Mouse (Mus musculus): ENCODE results near the gene D130043K22Rik. TPM values are rescaled to one million over a fixed set of nuclear protein-coding genes. Genes with fewer than 3 reads are reported as not detected.

D130043K22Rik gene
- polyA plus RNA-seq, 1 experiment: 1.6 TPM

DNA sequence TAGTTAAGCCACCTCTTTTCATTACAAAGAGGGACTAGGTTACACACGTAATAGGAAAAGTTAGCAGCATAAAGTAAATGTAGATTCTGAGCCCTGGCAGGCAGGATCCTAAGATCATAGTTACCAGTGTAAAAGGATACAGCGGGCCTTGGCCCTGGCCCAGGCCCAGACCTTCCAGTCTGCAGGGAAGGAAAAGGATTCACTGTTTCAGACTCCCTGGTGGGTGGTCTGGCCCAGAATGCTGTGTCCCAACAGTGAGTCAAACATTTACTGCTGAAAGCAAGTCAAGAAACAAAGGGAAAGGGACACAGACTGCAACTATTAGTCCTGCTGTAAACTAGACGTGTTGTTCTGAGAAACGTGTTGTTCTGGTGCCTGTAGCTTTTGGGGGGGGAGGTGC, 100.6 kb downstream of the D130043K22Rik start:
- Histone ChIP-seq H3K27ac (ENCODE audit: insufficient read depth, low read depth, low read length) (no peak overlapping the region), H3K4me3 (ENCODE audit: low read depth, low read length) (no peak overlapping the region), H3K36me3 (ENCODE audit: control insufficient read depth, insufficient read depth, low read length) (no peaks in the 10 kb centered on the region), H3K4me1 (ENCODE audit: control insufficient read depth, insufficient read depth, insufficient read length, low read length) (no peaks in the 10 kb centered on the region), H3K27me3 (ENCODE audit: control insufficient read depth, insufficient read depth, low read length) (no peaks in the 10 kb centered on the region)
- WGBS: 64% methylated on average over 4 of the region's 4 CpGs
- no peak for TF ChIP-seq POLR2A (IDR thresholded peaks at IDR 0.05; ENCODE audit: low read depth, low read length)
- TF ChIP-seq CTCF (IDR thresholded peaks at IDR 0.05; ENCODE audit: extremely low read depth, insufficient read length, insufficient replicate concordance, low read depth, low read length): no peak

- Histone ChIP-seq H3K27ac (ENCODE audit: insufficient read depth, low read depth, low read length) (no peak overlapping the region), H3K36me3 (ENCODE audit: control insufficient read depth, insufficient read depth, low read length) (no peaks in the 10 kb centered on the region), H3K27me3 (ENCODE audit: control insufficient read depth, insufficient read depth, low read length) (no peaks in the 10 kb centered on the region), H3K4me3 (ENCODE audit: low read depth, low read length) (no peak overlapping the region), H3K4me1 (ENCODE audit: control insufficient read depth, insufficient read depth, insufficient read length, low read length) (no peaks in the 10 kb centered on the region)
- no peak for TF ChIP-seq POLR2A (IDR thresholded peaks at IDR 0.05; ENCODE audit: low read depth, low read length)
- no peak for TF ChIP-seq CTCF (IDR thresholded peaks at IDR 0.05; ENCODE audit: extremely low read depth, insufficient read length, insufficient replicate concordance, low read depth, low read length)
- 92% methylated on average over 5 of the region's 5 CpGs for WGBS
These were observed 102.2 kb downstream of the D130043K22Rik start for GRCm38 (mm10) chr13:24947158-24947557.

- TF ChIP-seq CTCF (IDR thresholded peaks at IDR 0.05; ENCODE audit: extremely low read depth, insufficient read length, insufficient replicate concordance, low read depth, low read length): no peak
- TF ChIP-seq POLR2A (IDR thresholded peaks at IDR 0.05; ENCODE audit: low read depth, low read length): no peak
- WGBS: 85% methylated on average over 6 of the region's 6 CpGs
- no peaks in the 10 kb centered on the region for H3K27me3 ChIP-seq (ENCODE audit: control insufficient read depth, insufficient read depth, low read length)
- no peaks in the 10 kb centered on the region for H3K4me1 ChIP-seq (ENCODE audit: control insufficient read depth, insufficient read depth, insufficient read length, low read length)
- no peaks in the 10 kb centered on the region for H3K36me3 ChIP-seq (ENCODE audit: control insufficient read depth, insufficient read depth, low read length)
- H3K27ac ChIP-seq (ENCODE audit: insufficient read depth, low read depth, low read length): no peak overlapping the region
- H3K4me3 ChIP-seq (ENCODE audit: low read depth, low read length): no peak overlapping the region
These were observed 103.9 kb downstream of the D130043K22Rik start for GRCm38 (mm10) chr13:24948870-24949269.

Other genes starting within 250 kb of the D130043K22Rik start
- not detected in 2 replicates for gene Armh2, start 103.9 kb upstream of the D130043K22Rik start, polyA plus RNA-seq (2012; rRNA removed)
- gene Gmnn, start 83.2 kb upstream of the D130043K22Rik start, polyA plus RNA-seq (2012; rRNA removed): 0.84 and 2.4 TPM in 2 replicates
- 9.7 and 21.6 TPM in 2 replicates for gene BC005537, start 43.5 kb upstream of the D130043K22Rik start, polyA plus RNA-seq (2012; rRNA removed)
- gene Acot13, start 13.6 kb upstream of the D130043K22Rik start, polyA plus RNA-seq (2012; rRNA removed): 22.8 and 31.3 TPM in 2 replicates
- gene Tdp2, start 13.5 kb upstream of the D130043K22Rik start, polyA plus RNA-seq (2012; rRNA removed): 18.1 and 27.5 TPM in 2 replicates
- 2.9 and 5.3 TPM in 2 replicates for gene Aldh5a1, start 92.5 kb downstream of the D130043K22Rik start, polyA plus RNA-seq (2012; rRNA removed)
- 1.2 and 1.7 TPM in 2 replicates for gene Gpld1, start 98.0 kb downstream of the D130043K22Rik start, polyA plus RNA-seq (2012; rRNA removed)
- gene Mrs2, start 175.2 kb downstream of the D130043K22Rik start, polyA plus RNA-seq (2012; rRNA removed): 9.3 and 11.3 TPM in 2 replicates
- gene Dcdc2a, start 210.9 kb downstream of the D130043K22Rik start, polyA plus RNA-seq (2012; rRNA removed): 0.05 TPM in 1 of 2 replicates, not detected in the other

Data from small intestine, adult 2 months (tissue).